Mouse (Mus musculus): ENCODE results near the gene Col6a6.

DNA sequence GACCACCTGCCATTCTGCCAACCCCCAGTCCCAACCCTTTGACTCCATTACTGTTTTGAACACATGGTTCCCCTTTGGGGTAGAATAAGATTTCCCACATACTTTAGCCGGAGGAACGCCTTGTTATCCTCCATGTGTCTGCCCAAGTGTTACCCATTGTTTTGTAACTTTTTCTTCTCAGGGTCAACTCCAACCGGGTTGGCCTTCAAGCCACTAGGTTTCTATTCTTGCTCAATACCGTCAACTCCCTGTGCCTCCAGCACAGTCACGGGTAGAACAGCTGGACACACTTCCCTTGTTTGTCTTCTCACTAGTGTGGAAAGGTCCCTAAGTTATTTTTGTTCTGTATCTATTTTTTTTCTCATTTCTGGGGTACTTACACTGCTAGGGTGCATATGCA lies 69.1 kb downstream of the Col6a6 start:
- TF ChIP-seq CHD2 (IDR thresholded peaks at IDR 0.05; ENCODE audit: low read depth, low read length): no peak
- no peak for TF ChIP-seq MAFK (IDR thresholded peaks at IDR 0.05; ENCODE audit: insufficient read depth, low read depth, low read length)
- TF ChIP-seq ZC3H11A (IDR thresholded peaks at IDR 0.05; ENCODE audit: borderline replicate concordance, low read depth, low read length): no peak
- TF ChIP-seq ZNF384 (IDR thresholded peaks at IDR 0.05; ENCODE audit: low read depth, low read length): no peak
- TF ChIP-seq HCFC1 (IDR thresholded peaks at IDR 0.05; ENCODE audit: borderline replicate concordance, insufficient read depth, low read length): no peak
